Mouse (Mus musculus): ENCODE data around the gene Alg12.

The Alg12 gene

DNA sequence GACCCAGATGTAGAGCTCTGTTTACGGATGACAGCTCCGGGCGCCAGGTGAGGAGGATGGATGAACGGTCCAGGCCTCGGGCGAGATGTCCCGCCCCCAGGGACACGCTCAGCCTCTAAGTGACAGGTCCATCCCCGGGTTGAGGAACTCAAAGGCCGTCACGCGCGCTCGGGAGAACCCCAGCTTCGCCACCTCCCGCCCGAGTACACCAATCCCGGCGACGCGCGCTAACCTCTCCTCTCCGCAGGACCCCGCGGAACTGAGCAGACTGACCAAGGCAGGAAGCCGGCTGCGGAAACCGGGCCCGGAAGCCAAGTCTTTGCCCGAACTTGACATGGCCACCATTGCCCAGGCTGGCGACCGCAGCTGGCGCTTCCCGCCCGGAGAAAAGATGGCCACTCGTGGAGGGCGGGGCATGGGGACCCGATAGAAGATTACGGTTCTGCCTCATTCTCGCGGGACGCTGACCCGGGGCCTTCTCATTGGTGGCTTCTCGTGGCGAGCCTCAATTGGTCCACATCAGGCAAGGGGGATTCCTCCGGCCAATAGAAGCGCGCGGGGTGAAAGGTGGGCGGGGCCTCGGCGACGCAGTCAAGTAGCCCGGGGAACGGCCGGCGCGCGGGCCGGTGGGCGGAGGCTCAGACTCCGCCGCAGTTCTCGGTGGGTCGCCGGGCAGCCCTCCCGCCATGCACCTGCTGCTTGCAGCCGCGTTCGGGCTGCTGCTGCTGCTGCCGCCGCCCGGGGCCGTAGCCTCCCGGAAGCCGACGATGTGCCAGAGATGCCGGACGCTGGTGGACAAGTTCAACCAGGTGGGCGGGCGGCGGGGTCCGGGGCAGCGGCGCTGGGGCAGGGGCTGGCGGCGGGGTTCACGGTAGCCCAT, at the start of gene Alg12, which contains the start of gene Creld2:
Gene Alg12, minus strand, starts transcription at position 293 of the 880 bp plus-strand sequence.
Gene Creld2, plus strand, starts transcription at position 621 of the 880 bp plus-strand sequence.
- in situ Hi-C loops (cut with MseI, MboI): loop anchor here in 1 of 2 experiments (5.0 kb wide), 1 partner anchor 47 kb away; no protein-coding TSS in a partner anchor

DNA sequence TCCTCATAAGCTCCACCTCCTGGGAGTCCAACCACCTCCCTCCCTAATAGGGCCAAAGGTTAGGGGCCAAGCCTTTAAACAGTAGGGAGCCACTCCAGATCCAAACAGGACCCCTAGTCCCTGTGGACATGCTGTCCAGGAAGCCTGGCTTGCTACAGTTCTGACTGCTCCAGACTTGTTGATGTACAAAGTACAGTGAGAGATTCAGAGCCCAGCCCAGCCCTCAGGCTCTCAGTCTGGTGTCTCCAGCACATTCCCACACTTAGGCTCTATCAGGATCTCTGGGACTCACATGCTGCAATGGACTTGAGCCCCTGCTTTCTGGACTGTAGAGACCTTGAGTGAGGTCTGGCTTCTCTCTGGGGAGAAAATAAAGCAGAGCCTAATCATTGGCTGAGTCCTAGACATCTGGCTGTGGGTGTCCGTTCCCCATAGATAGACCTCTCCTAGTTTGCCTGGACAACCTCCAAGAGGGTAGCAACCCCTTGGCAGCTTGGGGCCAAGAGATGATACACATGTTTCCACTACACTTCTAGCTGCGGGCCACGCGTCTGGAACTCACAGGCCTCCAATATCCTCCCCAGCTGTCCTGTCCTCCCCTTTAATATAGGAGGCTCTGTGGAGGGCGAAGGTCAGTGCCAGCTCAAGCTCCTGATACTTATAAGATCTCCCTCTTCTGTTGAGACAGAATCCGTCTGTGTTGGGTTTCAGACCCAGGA, 49.1 kb upstream of the Alg12 start:
- in situ Hi-C loops (cut with MseI, MboI): no loop called here

DNA sequence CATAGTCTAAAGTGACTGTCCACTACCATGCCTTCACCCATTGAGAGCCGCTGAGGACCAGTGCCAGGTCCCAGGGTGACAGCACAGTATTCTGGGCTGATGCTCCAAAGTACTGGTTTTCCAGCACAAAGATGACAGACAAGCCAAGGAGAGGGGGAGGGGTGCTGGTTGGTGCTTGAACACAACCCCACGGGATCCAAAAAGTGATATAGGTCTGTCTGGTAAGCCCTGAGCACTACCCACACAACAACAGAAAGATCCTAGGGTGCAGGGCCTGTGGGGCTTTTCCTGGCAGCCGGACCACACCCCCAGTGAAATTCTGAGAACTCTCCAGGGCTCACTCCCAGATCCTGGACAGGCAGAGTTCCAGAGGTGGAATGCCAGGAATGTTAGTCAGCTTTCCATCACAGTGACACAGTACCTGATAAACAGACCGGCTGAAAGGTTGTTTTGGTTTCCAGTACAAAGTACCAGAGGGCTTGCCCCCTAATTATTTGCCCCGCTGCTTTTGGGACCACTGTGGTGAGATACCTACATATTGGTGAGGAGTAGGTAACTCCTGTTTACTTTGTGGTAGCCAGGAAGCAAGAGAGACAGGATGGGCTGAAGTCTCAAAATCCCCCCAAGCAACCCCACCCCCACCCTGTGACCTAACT, 48.4 kb upstream of the Alg12 start:
- in situ Hi-C loops (cut with MseI, MboI): no loop called here

DNA sequence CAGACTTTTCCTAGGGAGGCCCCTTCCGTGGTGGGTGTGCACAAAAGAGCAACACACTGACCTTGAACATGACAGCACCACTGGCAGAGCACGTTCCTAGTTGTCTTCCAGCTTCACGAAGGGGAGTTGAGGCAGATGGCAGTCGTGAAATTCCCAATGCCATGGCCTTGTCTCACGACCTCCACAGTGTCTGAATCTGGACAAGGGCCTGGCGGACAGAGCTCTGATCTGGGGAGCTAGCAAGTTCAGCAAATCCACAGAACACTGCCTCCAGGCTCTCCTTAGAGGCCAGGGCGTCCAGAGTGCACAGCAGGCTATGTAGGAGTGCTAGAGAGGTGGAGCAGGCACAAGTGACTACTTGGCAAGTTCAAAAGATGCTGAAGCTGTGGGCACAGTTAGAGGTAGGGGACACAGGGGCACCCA, 47.8 kb upstream of the Alg12 start:
- in situ Hi-C loops (cut with MseI, MboI): no loop called here

DNA sequence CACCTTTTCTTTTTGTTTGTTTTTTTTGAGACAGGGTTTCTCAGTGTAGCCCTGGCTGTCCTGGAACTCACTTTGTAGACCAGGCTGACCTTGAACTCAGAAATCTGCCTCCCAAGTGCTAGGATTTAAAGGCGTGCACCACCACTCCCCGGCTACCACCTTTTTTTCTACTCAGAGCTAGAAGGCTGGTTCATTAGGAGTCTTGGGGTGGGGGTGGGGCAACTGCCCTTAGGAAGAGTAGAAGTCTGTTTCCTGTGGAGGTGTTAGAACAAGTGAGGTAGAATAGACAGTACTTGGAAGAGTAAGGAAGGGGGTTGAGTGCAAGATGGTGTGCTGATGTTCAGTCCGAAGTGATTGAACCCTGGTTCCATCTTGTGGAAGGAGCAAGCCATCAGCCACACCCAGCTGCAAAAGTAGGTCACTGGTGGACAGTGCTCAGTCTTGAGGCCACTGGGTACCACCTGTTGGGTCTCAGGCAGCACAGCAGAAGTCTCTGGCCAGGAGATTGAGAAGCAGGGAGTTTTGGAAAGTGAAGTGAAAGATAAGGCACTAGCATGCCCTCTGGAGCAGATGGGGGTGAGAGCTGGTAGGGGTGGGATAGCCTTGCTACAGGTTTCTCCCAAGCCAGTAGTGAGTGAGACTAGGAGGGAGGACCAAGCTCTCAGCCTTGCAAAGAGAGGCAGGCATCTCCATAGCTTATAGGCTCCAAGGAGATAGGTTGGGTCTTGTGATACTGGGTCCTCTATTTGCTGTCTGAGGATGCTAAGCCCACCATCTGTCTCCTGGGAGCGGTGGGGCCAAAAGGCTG, 47.0 kb upstream of the Alg12 start:
- in situ Hi-C loops (cut with MseI, MboI): no loop called here

DNA sequence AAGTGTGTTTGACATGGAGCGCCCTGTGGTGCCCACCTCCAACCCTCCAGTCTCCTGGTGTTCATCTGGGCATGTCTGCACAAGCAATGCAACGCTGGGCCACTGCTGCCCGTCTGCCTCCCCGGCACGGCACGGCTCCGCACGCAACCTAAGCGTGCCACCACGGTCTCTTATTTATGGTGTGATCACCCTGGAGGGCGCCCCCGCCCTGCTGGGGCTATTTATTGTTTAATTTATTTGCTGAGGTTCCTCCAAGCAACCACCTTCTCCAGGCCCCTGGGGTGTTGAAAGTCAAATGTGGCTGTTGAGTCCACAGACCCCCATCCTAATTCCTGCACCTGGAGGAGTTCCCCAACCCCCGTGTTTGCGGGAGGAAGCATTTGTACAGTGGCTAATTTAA, 45.9 kb upstream of the Alg12 start:
- in situ Hi-C loops (cut with MseI, MboI): no loop called here

DNA sequence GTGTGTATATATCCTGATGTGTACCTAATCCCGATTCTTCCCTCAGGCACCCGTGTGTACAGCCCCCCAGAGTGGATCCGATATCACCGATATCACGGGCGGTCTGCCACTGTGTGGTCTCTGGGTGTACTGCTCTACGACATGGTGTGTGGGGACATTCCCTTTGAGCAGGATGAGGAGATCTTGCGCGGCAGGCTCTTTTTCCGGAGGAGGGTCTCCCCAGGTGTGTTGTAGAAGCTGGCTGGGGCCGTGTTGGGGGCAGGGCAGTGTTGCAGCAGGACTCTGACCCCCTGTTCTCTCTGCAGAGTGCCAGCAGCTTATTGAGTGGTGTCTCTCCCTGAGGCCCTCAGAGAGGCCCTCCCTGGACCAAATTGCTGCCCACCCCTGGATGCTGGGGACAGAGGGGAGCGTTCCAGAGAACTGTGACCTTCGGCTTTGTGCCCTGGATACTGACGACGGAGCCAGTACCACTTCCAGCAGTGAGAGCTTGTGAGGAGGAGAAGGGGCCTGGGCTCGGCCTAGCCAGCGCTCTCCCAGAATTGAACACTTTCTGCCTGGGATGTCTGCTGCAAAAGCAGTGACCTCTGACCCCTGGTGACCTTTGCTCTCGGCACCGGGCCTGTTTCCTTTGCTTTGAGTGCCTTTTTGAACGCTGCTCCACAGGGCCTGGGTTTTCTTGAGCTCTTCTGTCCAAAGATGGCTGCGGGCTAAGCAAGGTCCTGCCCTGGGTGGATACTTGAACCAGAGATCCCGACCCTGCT, 45.3 kb upstream of the Alg12 start:
- in situ Hi-C loops (cut with MseI, MboI): no loop called here

DNA sequence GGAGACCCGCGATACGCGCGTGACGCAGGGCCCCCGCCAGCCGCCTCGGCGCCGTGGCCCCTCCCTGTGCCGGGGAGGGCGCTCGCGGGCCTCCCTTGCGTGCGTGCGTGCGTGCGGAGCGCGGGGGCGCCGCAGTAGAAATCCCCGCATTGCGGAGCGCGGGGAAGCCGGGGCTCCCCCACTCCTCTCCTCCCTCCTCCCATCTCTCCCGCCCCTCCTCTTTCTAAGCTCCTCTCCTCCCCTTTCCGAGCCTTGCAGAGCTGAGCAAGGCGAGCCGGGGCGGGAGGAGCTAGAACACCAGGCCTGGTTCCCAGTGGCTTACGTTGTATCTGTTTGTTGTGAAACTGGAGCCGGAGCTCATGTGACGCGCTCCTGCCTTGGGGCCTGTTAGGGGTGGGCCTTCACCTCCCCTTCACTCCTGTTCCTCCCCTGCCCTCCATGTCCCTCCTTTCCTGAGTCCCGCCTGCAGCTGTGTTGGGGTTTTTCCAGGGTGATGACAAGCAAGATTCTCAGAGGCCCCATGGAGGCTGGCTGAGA, 44.6 kb upstream of the Alg12 start:
- in situ Hi-C loops (cut with MseI, MboI): no loop called here

DNA sequence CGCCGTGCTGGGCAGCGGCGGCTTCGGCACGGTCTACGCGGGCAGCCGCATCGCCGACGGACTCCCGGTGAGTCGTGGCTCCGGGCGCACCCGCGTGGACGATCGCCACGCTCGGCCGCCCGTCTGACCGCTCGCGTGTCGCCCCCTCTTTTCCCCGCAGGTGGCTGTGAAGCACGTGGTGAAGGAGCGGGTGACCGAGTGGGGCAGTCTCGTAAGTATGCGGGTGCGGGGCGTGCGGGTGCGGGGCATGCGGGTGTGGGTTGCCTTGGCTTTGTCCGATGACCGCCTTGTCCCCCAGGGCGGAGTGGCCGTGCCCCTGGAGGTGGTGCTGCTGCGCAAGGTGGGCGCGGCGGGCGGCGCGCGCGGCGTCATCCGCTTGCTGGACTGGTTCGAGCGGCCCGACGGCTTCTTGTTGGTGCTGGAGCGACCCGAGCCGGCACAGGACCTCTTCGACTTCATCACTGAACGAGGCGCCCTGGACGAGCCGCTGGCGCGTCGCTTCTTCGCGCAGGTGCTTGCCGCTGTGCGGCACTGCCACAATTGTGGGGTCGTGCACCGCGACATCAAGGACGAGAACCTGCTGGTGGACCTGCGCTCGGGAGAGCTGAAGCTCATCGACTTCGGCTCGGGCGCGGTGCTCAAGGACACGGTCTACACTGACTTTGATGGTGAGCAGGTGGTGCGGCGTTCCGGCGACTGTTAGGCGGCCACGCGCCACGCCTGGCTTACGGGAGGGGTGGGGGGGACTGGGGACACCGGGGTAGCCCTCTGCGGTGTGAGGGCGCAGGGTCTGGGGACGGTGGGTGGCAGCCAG, 44.0 kb upstream of the Alg12 start:
- in situ Hi-C loops (cut with MseI, MboI): no loop called here

DNA sequence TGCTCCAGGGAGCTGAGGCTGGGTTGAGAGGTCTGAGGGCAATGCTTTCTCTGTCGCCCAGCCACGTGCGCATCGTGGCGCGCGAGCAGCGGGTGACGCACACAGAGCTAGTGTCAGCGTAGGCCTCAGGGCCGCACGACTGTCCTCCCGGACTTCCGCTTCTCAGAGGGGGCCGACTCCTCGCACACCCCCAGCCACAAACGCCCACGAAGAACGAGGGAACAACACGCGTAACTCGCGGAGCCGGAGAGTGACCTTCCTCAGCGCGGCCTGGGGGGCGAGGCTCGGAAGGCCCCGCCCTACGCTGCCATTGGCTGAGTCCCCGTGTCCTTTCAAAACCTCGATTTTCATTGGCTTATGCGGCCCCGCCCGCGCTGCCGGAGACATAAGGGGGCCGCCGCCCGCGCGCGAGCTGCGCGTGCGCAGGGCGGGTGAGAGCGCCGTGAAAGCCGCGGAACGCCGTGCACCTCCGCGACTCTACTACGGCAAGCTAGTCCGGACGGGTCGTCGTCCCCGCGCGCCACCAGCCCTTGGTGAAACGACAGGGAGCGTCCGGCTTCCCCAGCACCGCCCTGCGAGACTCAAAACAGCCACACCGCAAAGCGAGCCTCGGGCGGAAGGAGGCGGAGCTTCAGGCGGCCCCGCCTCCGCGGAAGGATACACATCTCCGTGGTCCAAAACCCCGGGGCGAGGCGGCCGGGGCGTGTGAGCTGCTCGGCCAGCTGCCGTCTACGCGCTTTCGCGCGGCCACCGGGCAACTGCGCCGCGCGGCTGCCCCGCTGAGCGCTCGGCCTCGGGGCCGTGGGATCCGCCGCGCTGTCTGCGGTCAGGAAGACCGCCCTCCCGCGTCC, 42.9 kb upstream of the Alg12 start, which contains the start of gene Pim3:
Gene Pim3, plus strand, starts transcription at position 415 of the 851 bp plus-strand sequence.
- in situ Hi-C loops (cut with MseI, MboI): no loop called here

DNA sequence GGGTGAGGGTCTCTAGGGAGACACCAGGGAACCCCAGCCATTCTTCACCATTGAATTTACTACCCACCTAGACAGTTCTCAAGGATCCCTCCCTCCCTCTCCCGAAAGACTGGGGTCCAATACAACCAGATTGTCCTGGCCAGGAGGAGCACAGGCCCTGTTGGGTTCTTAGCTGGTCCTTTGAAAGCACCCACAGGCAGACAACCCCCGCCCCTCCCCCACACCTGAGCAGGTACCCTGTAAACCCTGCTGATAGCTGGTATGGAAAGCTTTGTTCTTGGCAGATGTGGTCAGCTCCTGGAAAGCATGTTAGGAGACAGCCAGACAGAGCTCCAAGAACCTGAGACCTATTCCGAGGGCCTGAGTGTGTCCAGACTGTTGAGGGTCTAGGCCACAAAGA, 41.7 kb upstream of the Alg12 start:
- in situ Hi-C loops (cut with MseI, MboI): no loop called here

DNA sequence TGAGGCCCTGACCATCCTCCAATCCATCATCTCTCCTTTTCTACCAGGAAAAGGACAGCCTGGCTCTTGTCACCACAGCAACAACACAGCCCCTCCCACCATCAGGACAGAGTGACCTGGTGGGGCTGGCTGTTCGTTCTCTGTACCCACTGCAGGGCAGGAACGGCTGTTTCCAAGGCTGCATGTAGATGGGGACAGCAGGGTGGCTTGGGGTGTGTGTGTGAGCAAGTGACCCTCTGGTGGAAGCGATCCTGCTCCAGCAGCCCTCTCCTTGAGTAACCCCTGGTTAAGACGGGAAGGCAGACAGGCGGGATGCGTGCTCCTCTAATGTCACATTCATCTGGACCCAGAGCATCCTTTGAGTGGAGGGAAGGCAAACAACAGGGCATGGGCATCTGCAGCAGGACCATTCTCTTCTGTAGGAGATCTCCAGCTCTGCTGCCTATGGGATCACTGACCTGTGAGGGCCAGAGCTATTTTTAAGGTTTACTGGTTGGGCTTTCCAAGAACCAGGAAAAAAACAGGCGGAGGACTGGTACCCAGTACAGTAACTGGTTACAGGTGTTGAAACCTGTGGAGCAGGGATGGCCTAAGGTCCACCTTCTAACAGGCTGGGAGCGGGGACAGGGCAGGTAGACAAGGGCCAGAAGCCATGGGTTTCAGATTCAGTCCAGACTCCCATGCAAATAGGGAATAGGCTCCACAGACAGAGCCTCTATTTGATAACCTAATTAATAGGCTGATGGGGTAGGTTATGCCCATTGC, 40.3 kb upstream of the Alg12 start:
- in situ Hi-C loops (cut with MseI, MboI): no loop called here

DNA sequence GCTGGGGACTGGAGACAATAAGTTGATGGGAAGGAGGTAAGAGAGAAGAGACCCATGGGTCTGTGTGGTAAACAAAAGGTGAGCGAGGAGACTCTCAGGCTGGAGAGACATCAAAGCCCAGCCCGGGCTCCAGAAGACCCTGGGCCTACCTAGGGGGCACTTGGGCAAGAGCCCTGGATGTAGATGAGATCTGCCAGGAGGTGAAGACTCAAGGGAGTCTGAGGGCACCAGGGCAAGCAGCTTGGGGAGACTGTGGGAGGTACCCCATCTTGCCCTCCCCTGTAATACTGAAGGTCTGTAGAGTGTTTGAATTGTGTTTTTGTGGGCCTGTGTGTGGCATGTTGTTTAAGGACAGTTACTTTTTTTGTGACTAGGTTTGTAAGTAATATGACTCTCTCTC, 39.6 kb upstream of the Alg12 start:
- in situ Hi-C loops (cut with MseI, MboI): no loop called here

DNA sequence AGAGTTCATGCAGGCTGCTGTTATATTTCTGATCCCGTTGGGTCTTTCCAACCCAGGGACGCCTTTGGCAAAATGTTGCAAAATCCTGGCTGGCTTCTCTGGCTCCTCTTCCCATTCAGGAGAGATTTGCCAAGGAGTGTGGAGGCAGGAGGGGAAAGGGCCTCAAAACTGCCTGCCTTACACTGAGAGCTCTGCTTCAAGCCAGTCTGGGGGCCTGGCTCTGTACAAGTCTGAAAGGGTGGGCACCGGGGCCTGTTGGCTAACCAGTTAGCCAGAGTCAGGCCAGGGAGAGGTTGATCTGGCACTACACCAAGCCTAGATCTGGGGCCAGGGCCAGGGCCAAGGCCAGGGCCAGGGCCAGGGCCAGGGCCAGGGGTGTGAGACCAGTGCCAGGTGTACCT, 39.0 kb upstream of the Alg12 start:
- in situ Hi-C loops (cut with MseI, MboI): no loop called here

DNA sequence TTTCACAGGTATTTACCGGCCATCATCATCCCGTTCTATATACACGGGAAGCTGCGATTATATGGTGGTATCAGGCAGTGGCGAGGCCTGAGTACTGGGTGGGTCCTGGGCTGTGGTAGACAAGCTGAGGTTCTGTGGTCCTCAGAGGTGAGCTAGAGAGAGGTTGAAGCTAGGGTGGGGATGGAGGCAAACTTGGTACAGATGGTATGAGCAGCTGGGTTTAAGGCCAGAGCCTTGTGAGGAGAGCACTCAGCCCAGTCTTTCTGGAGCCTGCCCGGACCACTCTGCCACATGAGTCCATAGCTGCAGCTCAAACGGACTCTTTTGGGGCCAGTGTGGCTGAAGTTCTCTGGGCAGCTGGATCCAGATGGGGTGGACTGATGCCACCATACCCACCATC, 38.2 kb upstream of the Alg12 start:
- in situ Hi-C loops (cut with MseI, MboI): no loop called here

DNA sequence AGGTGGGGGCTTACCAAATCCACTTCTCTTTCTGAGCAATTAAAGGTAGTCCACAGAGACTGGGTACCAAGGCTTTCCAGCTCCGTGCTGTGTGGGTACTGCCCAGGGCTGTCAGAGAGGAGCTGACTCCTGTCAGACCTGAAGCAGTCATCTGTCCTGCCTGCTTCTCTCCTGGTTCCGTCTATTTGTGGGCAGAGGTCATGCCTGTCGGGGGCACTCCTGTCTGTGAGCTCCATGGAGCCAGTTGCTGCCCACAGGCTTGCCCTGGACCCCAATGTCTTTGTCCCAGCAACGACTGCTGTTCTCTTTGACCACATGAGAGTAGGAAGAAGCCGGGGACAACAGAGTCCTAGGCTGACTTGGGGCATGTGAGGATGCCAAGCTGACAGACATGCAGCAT, 37.5 kb upstream of the Alg12 start:
- in situ Hi-C loops (cut with MseI, MboI): no loop called here

DNA sequence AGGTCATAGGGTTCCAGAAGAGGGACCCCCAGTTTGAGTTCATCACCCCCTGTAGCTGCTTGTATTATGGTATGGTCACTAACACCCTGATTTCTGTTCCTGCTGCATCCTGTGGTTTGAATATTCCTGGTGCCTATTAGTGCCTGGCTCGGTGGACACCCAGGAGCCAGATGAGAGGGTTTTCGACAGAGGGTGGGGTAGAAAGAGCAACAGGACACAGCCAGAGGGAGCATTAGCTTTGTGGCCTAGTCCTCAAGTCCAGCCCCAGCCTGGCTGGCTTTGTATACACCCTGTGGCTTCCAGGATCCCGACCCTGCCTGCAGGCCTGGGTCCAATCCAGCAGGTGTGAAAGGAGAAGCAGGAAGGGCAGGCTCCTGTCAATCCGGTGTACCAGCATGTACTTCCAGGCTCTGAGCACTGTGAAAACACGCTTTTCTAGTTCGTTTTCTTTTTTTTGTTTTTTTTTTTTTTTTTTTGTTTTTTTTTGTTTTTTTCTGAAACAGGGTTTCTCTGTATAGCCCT, 36.8 kb upstream of the Alg12 start:
- in situ Hi-C loops (cut with MseI, MboI): no loop called here

All from mouse trophoblast stem cell (cell line).